Mouse (Mus musculus) bone marrow, adult 2 months (tissue): ENCODE data around the gene Wdtc1.
A peak's percentile ranks its signal among the peaks of the same experiment; 100 is the strongest.

Source experiments
- CTCF ChIP-seq: fragments of 200-500 bp; IDR thresholded peaks from 2 replicates; pipeline ENCODE4 v1.5.1; 2011; ENCODE audit warnings: low read length, control low read depth; ENCODE audit not compliant: control insufficient read depth, insufficient read depth
- POLR2A ChIP-seq: fragments of 200-500 bp; IDR thresholded peaks from 2 replicates; pipeline ENCODE4 v1.6.1; 2011; ENCODE audit warnings: low read depth, mild to moderate bottlenecking, control low read depth, low read length, borderline replicate concordance; ENCODE audit not compliant: control insufficient read depth

DNA sequence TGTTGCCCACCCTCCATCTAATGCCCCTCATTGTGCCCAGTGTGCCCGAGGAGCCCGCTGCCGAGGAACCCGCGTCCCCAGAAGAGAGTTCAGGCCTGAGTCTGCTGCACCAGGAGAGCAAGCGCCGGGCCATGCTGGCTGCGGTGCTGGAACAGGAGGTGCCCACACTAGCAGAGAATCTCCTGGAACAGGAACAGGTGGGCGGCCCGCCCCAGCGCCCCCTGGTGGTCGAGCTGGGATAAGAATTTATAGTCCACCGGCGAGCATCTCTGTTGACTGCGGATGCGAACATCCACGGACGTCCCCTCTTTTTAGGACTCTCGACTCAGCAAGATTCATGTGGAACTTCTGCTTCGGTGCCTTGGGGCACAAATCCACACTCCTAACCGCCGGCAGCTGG, 102.7 kb downstream of the Wdtc1 start:
- TF ChIP-seq CTCF: peak; percentile 72
- no peak for TF ChIP-seq POLR2A
